Mouse (Mus musculus) right cerebral cortex, postnatal 14 days (tissue): ENCODE data around the gene Ror1.
A peak's percentile ranks its signal among the peaks of the same experiment; 100 is the strongest.

Experiments used
- DNase-seq: peaks from one replicate; pipeline ENCODE4 v3.0.0; 2022

Gene Ror1

DNA sequence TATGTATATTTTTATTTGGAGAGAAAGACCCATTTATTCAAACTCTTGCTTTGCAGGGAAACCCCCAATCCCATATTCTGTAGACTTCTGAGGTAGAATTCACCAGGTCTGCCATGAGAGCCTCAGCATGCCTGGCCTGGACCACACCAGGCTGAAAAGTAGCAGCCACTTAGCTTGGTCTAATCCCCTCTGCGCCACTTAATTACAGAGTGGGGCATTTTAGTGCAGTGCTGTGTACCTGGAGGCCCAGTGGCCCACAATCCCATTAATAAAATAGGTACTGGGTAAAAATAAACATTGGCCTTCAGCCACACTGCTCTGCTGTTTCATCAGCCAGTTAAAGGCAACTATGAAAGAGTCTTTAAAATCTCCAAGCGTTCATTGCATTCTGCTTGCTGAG lies 239.6 kb downstream of the Ror1 start:
- DNase-seq: no peak

DNA sequence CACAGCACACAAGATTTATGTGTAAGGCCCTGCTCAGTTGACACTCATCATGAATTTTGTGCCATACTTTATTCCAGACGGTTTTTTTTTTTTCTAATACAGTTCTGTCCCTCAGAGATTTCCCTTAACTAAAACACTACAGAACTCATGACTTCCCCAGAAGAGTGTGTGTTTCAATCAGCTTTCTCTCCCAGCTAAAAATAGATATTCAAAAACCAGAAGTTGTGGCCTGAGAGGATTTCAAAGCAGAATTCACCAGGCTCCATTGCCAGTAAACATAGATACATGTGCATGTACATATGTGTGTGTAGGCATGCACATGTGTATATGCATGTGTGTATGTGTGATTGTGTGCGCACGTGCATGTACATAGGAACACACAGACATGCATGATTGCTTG lies 252.2 kb downstream of the Ror1 start:
- DNase-seq: no peak

DNA sequence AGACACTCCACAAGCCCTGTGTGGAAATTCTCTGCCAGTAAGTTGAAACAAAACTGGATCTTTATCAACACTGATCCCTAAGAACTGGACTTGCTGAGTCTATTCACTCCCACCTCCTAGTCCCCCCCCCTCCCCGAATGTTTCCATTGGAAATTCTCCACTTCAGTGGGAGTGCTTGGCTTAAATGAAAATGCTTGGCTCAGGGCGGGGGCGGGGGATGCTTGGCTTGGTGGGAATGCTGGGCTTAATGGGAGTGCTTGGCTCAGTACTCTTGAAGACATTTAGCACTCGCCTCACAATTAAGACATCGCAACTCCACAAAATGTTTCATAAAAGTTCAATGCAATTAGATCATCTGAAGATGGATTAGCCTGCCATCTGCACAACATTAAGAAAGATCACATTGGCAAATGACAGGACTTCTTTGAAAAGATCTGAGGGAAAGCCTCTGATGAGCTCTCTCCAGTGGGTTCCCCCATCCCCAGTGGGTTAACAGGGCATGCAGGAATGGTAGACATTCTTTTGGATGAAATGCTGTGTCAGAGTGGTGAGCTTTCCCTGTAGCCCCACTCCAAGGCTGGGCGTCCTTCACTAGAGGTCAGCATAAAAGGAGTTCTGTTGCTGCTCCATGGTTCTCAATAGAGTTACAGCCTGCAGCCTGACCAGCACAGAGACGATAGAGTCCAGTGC lies 254.7 kb downstream of the Ror1 start:
- no peak for DNase-seq

DNA sequence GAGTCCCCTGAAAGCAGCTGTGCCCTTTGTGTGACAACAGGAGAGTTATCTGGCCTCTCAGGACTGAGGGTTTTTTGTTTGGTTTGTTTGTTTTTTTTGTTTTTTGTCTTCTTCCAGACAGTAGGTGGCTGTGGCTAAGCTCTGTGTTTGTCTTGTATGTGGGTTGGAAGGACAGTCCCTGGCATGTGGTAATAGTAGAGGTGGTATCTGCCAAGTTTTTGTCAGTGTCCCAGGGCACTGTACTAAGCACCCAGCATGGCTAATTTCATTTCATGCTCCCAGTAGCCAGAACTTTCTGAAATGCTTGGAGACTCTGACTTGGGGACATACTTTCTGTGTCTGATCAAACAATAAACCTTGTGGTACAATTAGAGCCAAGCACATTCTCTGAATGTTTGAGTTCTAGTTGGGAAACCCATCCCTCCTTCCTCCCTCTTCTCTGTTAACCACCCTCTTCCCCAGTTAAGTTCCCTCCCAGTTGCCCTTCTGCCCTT lies 256.3 kb downstream of the Ror1 start:
- DNase-seq: no peak

DNA sequence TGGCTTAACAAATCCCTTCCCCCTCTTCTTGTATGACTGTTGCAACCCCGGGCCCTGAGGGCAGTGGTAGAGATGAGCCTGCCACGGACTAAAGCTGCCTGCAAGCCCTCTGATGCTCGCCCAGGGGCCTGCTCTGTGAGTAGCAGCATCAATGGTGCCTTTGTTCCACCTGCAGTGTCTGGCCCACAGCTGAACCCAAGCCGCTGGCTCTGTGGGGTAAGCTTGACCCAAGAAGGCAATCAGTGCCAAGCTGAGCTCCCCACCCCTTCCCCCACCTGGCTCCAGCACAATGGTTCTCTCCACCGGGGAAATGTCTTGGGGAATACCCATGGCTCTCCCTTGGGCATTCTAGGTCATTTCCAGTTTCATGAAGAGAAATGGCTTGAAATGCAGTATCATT lies 260.0 kb downstream of the Ror1 start:
- peak; percentile 8 for DNase-seq

DNA sequence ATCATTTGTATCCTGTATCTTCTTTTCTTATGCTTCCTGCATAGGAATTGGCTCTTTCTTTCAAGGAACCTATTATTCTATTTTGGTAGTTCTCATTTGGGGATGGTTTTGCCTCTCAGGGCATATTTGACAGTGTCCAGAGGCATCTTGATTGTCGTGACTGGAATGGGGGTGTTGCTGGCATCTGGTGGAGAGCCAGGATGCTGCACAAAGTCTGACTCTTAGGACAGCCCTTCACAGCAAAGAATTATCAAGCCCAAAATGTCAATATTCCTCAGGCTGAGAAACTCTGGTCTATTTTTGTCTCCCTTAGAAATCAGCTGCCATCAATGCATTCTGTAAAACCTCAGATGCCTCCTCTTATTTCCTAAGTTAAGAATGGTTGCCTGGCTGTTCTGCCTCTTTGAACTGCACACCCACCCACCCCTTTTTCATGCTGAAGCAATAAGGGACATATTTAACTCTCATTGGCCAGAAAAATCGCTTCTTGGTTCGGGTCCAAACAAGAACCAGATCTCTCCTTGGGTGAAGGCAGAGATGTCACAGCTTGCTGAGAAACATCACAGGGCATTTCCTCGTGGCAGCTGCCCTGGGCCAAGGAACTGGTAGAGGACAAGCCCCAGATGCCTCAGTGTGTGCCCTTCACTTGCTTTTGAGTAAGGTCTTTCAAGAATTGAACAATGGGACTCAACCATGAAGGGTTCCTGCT lies 262.4 kb downstream of the Ror1 start:
- DNase-seq: no peak

DNA sequence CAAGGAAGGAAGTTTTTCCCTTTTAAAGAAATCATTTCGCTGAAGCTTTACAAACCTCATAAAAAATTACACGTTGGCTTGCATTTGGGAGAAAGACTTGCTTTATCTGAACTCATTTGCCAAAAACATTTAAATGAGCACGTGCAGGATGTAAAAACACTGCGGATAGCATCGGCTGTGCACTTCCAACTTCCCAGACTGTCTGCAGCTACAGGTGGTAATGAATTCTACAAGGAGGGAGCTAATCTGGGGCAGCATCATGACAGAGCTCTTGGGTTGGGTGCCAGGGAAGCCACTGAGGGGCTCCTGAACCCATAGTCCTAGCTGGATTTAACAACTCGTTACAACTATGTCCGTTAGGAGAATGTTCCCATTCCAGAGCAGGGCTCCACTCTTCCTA lies 268.1 kb downstream of the Ror1 start:
- no peak for DNase-seq

DNA sequence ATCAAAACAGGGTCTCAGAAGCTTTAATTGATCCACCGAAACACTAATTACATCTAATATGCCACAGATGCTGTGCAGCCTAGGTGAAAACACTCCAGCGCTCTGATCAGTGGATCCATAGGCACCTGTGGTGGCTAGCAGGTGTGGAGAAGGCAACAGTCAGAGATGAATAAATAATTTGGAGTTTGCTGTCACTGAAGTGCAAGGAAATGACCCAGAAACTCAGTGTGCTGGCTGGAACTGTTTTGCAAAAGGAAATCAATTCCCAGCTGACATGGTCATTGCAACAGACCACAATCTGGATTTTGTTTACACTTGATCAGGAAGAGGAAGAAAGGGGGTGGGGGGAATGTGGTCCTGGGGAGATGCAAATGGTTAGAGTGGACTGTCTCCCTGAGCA lies 273.1 kb downstream of the Ror1 start:
- no peak for DNase-seq

DNA sequence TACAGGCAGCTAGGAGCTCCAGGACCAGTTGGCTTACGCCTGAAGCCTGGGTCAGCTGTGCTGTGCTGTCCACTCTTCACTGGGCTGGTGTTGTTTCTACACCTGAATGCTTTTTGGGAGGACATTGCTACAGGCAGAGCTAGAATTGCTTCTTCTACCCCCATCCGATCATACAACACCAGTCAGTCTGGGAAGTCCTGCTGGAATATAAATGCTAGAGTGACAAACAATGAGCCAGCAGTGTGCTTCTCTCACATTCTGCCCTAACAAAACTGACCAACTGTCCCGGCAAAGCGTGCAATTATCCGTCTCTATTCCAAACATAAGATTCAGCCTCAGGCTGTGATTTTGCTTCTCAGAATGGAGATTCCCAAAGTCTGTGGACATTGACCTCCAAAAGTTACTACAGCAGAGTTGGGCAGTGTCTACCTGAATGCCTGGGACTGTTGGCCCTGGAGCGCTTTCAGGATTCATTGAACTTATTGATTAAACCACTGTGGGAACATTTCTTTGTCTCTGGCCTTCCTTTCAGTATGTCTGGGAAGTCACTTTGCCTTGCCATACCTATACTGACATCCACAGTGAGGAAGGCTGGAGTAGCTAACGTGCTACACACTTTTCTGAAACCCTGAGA lies 274.1 kb downstream of the Ror1 start:
- no peak for DNase-seq

DNA sequence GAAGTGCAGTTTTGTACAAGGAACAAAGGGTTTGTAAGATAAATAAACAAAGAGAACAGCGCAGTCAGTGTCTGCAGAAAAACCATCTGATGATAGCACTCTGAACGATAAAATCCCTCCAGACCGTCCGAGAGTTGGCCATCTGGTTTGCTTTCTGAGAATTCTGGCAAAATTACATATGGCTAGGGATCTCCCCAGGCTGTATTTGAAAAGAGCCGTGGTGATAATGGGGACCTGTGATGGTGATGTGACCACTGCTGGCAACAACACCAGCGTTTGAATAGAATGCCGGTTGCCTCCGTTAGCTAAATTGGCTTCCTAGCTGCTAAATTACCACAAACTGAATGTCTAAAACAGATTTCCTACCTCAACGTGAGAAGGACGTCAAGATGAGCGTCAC lies 277.2 kb downstream of the Ror1 start:
- DNase-seq: no peak

DNA sequence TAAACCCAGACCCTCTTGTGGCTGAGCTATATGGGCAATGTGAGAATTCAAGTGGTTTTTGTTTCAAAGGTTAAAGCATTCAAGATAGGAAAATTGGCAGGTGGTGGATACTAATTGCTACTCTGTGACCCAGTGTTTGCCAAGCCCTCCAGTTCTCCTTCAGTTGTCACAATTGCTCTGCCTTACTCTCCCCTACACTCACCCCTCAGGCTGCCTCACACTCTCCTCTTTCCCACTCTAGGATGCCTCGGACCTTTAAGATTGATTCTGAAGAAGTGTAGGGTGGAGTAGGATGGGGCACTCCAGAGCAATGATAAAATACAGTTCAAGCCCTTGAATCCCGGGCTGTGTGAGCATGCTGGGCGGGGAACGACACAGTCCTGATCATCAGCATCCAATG lies 278.2 kb downstream of the Ror1 start:
- no peak for DNase-seq

DNA sequence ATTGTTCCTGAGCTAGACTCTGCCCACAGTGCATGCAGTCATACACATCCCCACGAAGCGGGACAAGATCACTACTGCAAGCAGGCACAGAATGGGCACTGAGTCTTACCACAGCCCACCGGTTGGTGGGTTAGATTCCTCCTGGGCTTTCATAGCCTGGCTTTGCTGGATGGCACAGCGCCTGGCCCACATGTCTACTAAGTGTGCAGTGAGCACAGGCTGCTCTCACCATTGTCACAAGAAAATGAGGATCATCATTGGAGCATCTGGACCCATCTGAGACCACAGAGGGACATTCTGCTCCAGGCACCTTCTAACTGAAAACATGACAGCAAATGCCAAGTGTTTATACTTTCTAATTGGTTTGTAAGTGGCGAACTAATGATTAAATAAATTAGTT lies 279.7 kb downstream of the Ror1 start:
- DNase-seq: no peak

DNA sequence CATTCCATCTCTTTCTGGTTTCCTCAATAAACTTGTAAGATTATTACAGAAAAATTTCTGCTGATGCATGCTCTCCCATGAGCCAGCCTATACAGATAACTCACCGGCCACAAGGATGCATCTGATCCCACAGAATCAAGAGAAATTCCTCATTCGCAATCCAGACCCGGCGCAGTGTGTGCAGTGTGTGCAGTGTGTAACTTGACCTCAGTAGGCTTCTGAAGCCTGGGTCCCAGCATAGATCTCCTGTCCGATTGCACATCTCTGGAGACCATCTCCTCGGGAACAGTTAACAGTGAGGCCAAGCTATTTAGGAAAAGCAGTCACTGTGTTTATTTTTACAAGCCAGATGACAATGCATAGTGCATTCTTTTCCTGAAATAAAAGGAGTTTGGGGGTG lies 280.6 kb downstream of the Ror1 start:
- DNase-seq: no peak

DNA sequence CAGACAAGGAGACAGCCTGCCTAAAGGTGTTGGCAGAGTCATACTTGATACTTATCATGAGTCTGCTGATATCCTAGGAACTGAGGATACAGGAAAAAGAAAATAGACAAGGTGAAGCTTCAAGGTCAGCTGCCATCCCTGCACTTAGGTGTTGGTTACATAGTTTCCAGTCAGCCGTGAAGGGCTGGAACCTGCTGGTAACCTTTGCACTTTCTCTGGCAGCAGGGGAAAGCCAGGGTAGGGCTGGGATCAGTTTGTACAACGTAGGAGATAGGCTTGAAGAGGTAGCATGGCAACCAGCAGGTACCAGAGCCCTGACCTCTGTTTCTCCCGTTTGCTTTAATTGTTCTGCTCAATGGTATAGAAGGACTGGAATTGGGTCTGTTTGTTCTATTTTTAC lies 281.6 kb downstream of the Ror1 start:
- no peak for DNase-seq

DNA sequence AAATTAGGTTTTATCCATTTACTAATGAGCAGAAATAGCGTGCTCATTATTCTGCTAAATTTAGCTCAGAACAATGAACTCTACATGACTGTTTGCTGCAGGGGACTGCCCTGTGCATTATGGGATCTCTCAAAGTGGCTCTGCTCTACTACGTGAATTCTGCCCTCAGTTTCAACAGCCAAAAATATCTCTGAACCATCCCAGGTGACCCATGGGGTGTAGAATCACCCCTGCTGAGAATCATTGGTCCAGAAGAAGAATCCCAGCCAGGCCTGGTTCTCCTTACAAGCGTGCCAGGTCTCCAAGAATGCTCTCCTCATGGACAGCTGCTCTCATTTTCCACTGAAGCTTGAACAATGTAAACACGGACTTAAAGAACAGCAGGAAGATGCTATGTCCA lies 282.4 kb downstream of the Ror1 start:
- DNase-seq: no peak

DNA sequence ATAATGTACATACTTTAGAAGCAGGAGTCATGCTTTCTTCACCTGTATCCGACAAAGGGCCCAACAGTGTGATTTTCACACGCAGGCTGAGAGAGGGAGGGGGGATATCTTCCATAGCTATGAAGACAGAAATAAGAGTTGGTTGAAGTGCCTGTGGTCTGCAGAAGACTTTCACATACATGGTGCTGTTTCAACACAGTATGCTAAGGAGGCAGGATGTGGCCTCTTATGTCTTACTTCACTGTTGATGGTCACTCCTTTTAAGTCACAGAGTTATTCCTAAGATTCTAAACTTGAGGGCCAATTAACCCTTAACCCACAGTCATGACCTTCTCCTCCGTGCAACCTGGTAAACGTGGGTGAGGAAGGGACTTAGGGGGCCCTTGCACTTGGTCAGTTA lies 286.2 kb downstream of the Ror1 start:
- no peak for DNase-seq

DNA sequence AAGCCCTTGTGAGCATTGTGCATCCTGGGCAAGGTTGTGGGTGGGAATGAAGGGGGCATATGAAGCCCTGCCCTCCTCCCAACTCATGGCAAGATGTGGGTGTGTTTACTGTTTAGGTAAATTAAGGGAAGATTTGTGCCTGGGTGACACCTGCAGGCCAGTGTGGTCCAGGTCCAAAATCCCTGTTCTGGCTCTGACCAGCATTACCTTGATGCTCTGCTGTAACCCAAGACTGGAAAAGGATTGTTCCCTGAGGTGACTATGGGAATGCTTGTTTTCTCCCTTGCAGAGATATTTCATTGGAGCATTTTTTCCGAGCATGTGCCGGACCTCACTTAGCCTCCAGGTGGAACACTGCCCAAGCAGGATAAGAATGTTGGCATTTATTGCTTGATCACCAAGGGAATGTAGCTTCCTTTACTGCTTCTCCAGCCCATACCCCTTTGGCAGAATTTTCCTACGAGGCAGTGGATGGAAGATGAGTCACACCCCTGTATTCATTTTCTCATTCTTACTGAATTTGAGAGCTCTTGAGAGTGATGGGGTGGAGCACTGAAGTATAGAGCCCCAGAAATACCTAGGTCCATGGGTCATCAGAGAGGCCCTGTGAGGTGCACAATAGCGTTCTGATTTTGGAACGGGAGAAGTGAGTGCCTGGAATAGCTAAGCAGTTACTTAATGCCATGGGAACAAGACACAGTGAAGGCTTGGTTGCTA lies 290.8 kb downstream of the Ror1 start:
- DNase-seq: no peak

DNA sequence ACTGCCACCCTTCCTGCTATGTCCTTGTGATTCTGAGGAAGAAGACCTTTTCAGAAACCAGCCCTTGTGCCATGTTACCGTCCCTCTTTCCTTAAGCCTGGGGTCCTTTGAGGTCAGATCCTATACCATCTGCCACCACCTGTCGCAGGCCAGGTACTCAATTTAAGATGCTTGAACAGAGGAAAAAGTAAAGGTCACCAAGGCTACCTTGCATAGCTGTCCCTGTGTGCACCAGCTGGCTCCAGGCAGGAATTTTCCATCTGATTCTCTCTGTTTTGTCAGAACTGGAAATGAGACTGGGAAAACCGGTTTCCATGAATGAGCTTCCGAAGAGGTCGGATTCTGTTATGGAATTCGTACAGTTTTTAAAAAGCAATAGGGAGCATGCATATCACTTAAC lies 294.8 kb downstream of the Ror1 start:
- DNase-seq: no peak

DNA sequence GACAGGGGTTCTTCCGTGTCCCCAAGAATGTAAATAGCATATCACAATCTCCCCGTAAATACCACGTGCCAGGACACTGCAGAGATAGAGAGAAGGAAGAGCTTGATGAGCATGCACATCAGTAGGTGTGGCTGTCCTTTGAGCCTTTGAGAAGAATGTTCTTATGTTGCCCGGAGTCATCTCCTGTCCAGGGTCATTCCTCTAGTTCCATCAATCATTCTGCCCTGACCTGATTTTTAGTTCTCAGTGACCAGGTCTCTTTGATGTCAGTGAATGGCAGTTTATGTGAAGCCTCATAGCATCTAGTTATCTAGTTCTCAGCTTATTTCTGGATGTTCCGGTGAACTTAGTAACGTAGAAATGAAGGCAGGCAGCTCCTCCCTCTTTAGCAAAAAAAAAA lies 295.4 kb downstream of the Ror1 start:
- no peak for DNase-seq

DNA sequence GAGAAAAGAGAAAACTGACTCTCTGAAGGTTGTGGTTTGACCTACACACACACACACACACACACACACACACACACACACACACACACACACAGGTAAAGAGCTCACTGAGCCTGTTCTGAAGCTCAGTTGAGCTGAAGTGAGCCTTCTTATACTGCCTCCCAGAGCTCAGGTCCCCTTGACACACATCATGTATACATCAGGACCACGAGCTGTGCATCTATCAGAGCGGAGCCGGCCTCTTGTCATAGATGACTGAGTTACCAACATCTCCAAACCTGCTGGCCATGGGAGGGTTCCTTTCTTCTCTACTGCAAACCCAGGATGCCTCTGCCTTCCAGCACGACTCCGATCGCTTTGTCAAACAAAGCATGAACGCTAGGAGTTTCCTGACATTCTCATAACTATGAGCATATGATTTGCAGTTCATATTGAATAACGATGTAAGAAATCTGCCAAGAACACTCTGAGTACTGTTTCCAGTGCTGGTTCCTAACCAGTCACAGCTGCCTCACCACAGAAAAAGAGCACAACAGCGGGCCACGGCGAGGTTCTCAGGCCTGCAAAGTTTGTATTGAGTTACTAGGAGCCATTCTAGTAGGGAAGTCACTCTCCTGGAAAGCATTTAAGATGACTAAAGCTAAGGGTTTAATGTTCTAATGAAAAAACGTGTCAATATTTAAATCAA lies 297.9 kb downstream of the Ror1 start:
- no peak for DNase-seq

DNA sequence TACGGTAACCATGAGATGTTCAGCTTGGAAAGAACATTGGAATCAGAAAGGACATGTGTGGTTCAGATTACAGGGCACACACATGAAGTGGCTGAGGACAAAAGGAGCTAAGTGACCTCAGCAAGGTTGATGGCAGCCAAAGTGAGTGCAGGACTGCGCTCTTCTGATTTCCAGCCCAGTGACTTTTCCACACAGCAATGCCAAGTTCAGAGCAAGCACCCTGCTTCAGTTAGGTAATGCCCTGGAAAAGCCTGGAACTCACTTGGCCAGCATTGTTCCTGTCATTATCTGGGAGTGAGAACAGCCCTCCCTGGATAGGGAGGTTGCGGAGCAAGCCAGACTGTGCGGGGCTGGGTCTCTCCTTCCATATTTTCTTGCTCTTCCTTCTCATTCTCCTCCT lies 299.8 kb downstream of the Ror1 start:
- no peak for DNase-seq

DNA sequence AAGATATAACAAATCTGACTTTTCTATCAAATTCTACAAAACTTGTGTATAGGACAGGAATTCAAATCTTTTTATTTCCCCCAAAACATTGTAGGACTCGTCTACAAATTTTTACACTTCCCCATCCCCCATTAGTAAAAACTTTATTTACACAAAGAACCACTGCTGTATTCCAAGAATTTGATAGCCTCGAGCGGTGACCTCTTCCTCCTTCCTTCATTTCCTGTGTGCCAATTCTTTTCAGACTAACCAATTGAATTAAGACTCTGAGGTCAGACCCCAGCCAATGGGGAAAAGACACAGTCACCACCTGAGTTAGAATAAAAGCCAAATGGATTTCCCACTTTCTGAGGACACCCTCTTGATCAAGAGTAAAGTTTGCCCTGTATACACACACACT lies 302.5 kb downstream of the Ror1 start:
- DNase-seq: no peak

DNA sequence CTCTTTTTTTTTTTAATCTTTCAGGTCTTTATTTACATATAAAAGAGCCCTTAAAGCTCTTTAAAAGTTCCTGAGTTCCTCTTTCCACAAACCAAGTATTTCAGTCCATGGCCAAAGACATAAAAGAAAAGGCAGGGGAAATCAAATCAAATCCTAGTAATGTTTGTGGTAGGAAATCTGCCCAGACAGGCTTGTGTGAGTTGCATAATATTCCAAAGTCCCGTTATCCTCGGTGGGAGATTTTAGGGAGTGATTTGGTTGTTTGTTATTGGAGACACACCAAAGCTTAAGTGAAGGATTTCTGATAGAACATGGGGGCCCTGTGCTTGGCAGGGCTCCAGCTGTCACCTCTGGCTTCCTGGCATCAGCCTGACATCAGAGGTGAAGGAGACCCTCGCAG lies 305.5 kb downstream of the Ror1 start:
- DNase-seq: no peak
